Mouse (Mus musculus) forebrain, embryonic 10.5 days (tissue): Measurements from ENCODE around the gene Trpm2. TPM values are rescaled to one million over a fixed set of nuclear protein-coding genes. Genes with fewer than 3 reads are reported as not detected.

Source experiments
- DNase-seq: peaks from one replicate; pipeline ENCODE4 v3.0.0-alpha.2; 2017; ENCODE audit warnings: low spot score; ENCODE audit errors: extremely low spot score
- H3K27ac ChIP-seq: fragments of 300-500 bp; sonication (generic); 2 replicates; pipeline ENCODE4 v1.5.1; 2016; ENCODE audit warnings: mild to moderate bottlenecking
- H3K27me3 ChIP-seq: fragments of 300-500 bp; sonication (generic); 2 replicates; pipeline ENCODE4 v1.6.1; 2016; ENCODE audit warnings: mild to moderate bottlenecking; ENCODE audit not compliant: poor library complexity, severe bottlenecking
- H3K36me3 ChIP-seq: fragments of 300-500 bp; sonication (generic); replicated peaks from 2 replicates; pipeline ENCODE4 v1.6.1; 2016; ENCODE audit warnings: mild to moderate bottlenecking, moderate library complexity
- H3K4me1 ChIP-seq: fragments of 300-500 bp; sonication (generic); 2 replicates; pipeline ENCODE4 v1.6.1; 2016
- H3K4me3 ChIP-seq: fragments of 300-500 bp; sonication (generic); 2 replicates; pipeline ENCODE4 v1.5.1; 2016; ENCODE audit warnings: mild to moderate bottlenecking, moderate library complexity
- H3K9me3 ChIP-seq: fragments of 300-500 bp; sonication (generic); 2 replicates; pipeline ENCODE4 v1.6.1; 2016; ENCODE audit warnings: mild to moderate bottlenecking, moderate library complexity
- WGBS: fragments of 180-500 bp; shearing (Covaris S2); methylation state at CpG from one replicate; pipeline ENCODE4 v1.1.7; 2016; 5-methylcytosine and 5-hydroxymethylcytosine counted together
- polyA plus RNA-seq: library from polyadenylated mRNA; unstranded; fragments of >200 nt; fragmentation: Nextera tagmentation; extraction: Ambion mirVana; gene quantifications from 2 replicates; pipeline ENCODE4 v1.2.1, GENCODE M21; 2016

The Trpm2 gene
- polyA plus RNA-seq, 1 experiment from 2014 or later, result 0.53 TPM

- Histone ChIP-seq H3K27me3 (no peaks in the 10 kb centered on the region), H3K4me3 (no peak overlapping the region), H3K4me1 (no peaks in the 10 kb centered on the region), H3K36me3 (no peaks in the 10 kb centered on the region), H3K27ac (no peak overlapping the region), H3K9me3 (peaks cover 6% of the 10 kb centered on the region; the same call in 1 of the 2 replicates)
- 61% methylated on average over 12 of the region's 12 CpGs for WGBS
- no peak for DNase-seq
Observed at GRCm38 (mm10) chr10:77886007-77886747, 84.2 kb downstream of the Trpm2 start.

GRCm38 (mm10) chr10:77882553-77882952, 87.8 kb downstream of the Trpm2 start:
- no peak overlapping the region for H3K27ac ChIP-seq
- H3K27me3 ChIP-seq, result no peaks in the 10 kb centered on the region
- no peak overlapping the region for H3K4me3 ChIP-seq
- no peaks in the 10 kb centered on the region for H3K36me3 ChIP-seq
- H3K4me1 ChIP-seq, result no peaks in the 10 kb centered on the region
- no peak for DNase-seq
- no peaks in the 10 kb centered on the region for H3K9me3 ChIP-seq
- WGBS, result 86% methylated on average over 5 of the region's 5 CpGs

- no peaks in the 10 kb centered on the region for H3K27me3 ChIP-seq
- 88% methylated on average over 3 of the region's 3 CpGs for WGBS
- no peak for DNase-seq
- no peaks in the 10 kb centered on the region for H3K9me3 ChIP-seq
- H3K4me3 ChIP-seq, result no peak overlapping the region
- no peak overlapping the region for H3K27ac ChIP-seq
- H3K4me1 ChIP-seq, result peaks cover 5% of the 10 kb centered on the region; the same call in 1 of the 2 replicates
- H3K36me3 ChIP-seq, result no peaks in the 10 kb centered on the region
Observed at GRCm38 (mm10) chr10:77880305-77880704, 90.1 kb downstream of the Trpm2 start.

GRCm38 (mm10) chr10:77878985-77879384, 91.4 kb downstream of the Trpm2 start:
- Histone ChIP-seq H3K27ac (no peak overlapping the region), H3K9me3 (no peaks in the 10 kb centered on the region), H3K36me3 (no peaks in the 10 kb centered on the region), H3K4me1 (peaks cover 5% of the 10 kb centered on the region; the same call in 1 of the 2 replicates), H3K4me3 (no peak overlapping the region), H3K27me3 (no peaks in the 10 kb centered on the region)
- DNase-seq, result no peak
- 64% methylated on average over 6 of the region's 6 CpGs for WGBS

- no peaks in the 10 kb centered on the region for H3K36me3 ChIP-seq
- H3K27ac ChIP-seq, result no peak overlapping the region
- H3K27me3 ChIP-seq, result no peaks in the 10 kb centered on the region
- H3K4me3 ChIP-seq, result no peak overlapping the region
- H3K9me3 ChIP-seq, result no peaks in the 10 kb centered on the region
- DNase-seq, result no peak
- 89% methylated on average over 7 of the region's 7 CpGs for whole genome bisulfite sequencing
- H3K4me1 ChIP-seq, result peaks cover 8% of the 10 kb centered on the region
Observed at GRCm38 (mm10) chr10:77869651-77870050, 100.7 kb downstream of the Trpm2 start.

- Histone ChIP-seq H3K27me3 (no peaks in the 10 kb centered on the region), H3K36me3 (no peaks in the 10 kb centered on the region), H3K9me3 (no peaks in the 10 kb centered on the region), H3K27ac (no peak overlapping the region), H3K4me3 (no peak overlapping the region), H3K4me1 (peaks cover 20% of the 10 kb centered on the region)
- no peak for DNase-seq
- WGBS, result 50% methylated on average over 1 of the region's 1 CpGs
Observed at GRCm38 (mm10) chr10:77867546-77867945, 102.8 kb downstream of the Trpm2 start.

GRCm38 (mm10) chr10:77864762-77865143, 105.6 kb downstream of the Trpm2 start:
- Histone ChIP-seq H3K27ac (peak overlapping the region; percentile 70), H3K36me3 (no peaks in the 10 kb centered on the region), H3K4me3 (peak overlapping the region; percentile 46), H3K9me3 (no peaks in the 10 kb centered on the region), H3K4me1 (peaks cover 20% of the 10 kb centered on the region), H3K27me3 (no peaks in the 10 kb centered on the region)
- WGBS, result 37% methylated on average over 11 of the region's 11 CpGs
- DNase-seq, result no peak

GRCm38 (mm10) chr10:77864067-77864761, 106.1 kb downstream of the Trpm2 start:
- Histone ChIP-seq H3K27me3 (no peaks in the 10 kb centered on the region), H3K4me1 (peaks cover 20% of the 10 kb centered on the region), H3K36me3 (no peaks in the 10 kb centered on the region), H3K4me3 (peak overlapping the region; percentile 46), H3K27ac (peak overlapping the region; percentile 70), H3K9me3 (no peaks in the 10 kb centered on the region)
- 45% methylated on average over 14 of the region's 14 CpGs for WGBS
- peak; percentile 57 for DNase-seq

- Histone ChIP-seq H3K4me3 (no peak within 1 kb of the TSS), H3K36me3 (no peaks in the 10 kb centered on the region), H3K27me3 (no peaks in the 10 kb centered on the region), H3K4me1 (peaks cover 20% of the 10 kb centered on the region), H3K9me3 (no peaks in the 10 kb centered on the region), H3K27ac (no peak within 1 kb of the TSS)
- no peak for DNase-seq
- WGBS, result 55% methylated on average over 7 of the region's 7 CpGs
Observed at GRCm38 (mm10) chr10:77861675-77862074, 108.7 kb downstream of the Trpm2 start, which contains the start of gene Gm3285. TSS of gene Gm3285 (plus strand) at chr10:77861975.

Other genes starting within 250 kb of the Trpm2 start
- not detected in 2 replicates for gene Krtap12-1, start 250.0 kb downstream of the Trpm2 start, polyA plus RNA-seq
- gene Gm10100, start 244.1 kb downstream of the Trpm2 start, polyA plus RNA-seq, result not detected in 2 replicates
- not detected in 2 replicates for gene Gm18596, start 227.9 kb downstream of the Trpm2 start, polyA plus RNA-seq
- gene Gm9736, start 219.2 kb downstream of the Trpm2 start, polyA plus RNA-seq, result not detected in 2 replicates
- not detected in 2 replicates for gene Gm3233, start 210.9 kb downstream of the Trpm2 start, polyA plus RNA-seq
- gene Gm3238, start 199.2 kb downstream of the Trpm2 start, polyA plus RNA-seq, result not detected in 2 replicates
- not detected in 2 replicates for gene Gm7138, start 193.6 kb downstream of the Trpm2 start, polyA plus RNA-seq
- not detected in 2 replicates for gene Gm3250, start 188.0 kb downstream of the Trpm2 start, polyA plus RNA-seq
- gene Gm7137, start 182.4 kb downstream of the Trpm2 start, polyA plus RNA-seq, result not detected in 2 replicates
- gene Gm9639, start 175.5 kb downstream of the Trpm2 start, polyA plus RNA-seq, result not detected in 2 replicates
- gene Gm19668, start 171.4 kb downstream of the Trpm2 start, polyA plus RNA-seq, result not detected in 2 replicates
- not detected in 2 replicates for gene Gm9507, start 158.7 kb downstream of the Trpm2 start, polyA plus RNA-seq
- not detected in 2 replicates for gene Gm2696, start 155.9 kb downstream of the Trpm2 start, polyA plus RNA-seq
- not detected in 2 replicates for gene Krtap10-4, start 143.5 kb downstream of the Trpm2 start, polyA plus RNA-seq
- not detected in 2 replicates for gene Krtap10-10, start 134.6 kb downstream of the Trpm2 start, polyA plus RNA-seq
- gene Gm36176, start 123.8 kb downstream of the Trpm2 start, polyA plus RNA-seq, result not detected in 2 replicates
- gene Gm10318, start 117.7 kb downstream of the Trpm2 start, polyA plus RNA-seq, result not detected in 2 replicates
- gene Gm3285, start 108.6 kb downstream of the Trpm2 start, polyA plus RNA-seq, result not detected in 2 replicates
- 2.4 and 2.5 TPM in 2 replicates for gene Lrrc3, start 68.0 kb downstream of the Trpm2 start, polyA plus RNA-seq
- 33.9 and 37.4 TPM in 2 replicates for gene 1810043G02Rik, start 8.0 kb upstream of the Trpm2 start, polyA plus RNA-seq
- 262 and 282 TPM in 2 replicates for gene Pfkl, start 39.5 kb upstream of the Trpm2 start, polyA plus RNA-seq
- gene Dnmt3l, start 71.4 kb upstream of the Trpm2 start, polyA plus RNA-seq, result not detected in 2 replicates
- gene Aire, start 73.0 kb upstream of the Trpm2 start, polyA plus RNA-seq, result 0.28 and 0.33 TPM in 2 replicates
- 2.6 and 2.9 TPM in 2 replicates for gene Icosl, start 98.7 kb upstream of the Trpm2 start, polyA plus RNA-seq
- gene D10Jhu81e, start 199.2 kb upstream of the Trpm2 start, polyA plus RNA-seq, result 14.9 and 20.8 TPM in 2 replicates
- 34.7 and 35.8 TPM in 2 replicates for gene Pwp2, start 214.6 kb upstream of the Trpm2 start, polyA plus RNA-seq